Mouse (Mus musculus) intestine, postnatal 0 days (tissue): ENCODE results near the gene Eef1b2. TPM values are rescaled to one million over a fixed set of nuclear protein-coding genes. Genes with fewer than 3 reads are reported as not detected.

ENCODE experiments used
- ATAC-seq: fragments of 200-750 bp; cut with Nextera tagmentation; 2 replicates; pipeline ENCODE4 v1.8.0; 2017; ENCODE audit warnings: mild to moderate bottlenecking, moderate TSS enrichment, moderate library complexity
- H3K27ac ChIP-seq: fragments of 300-500 bp; sonication (generic); 2 replicates; pipeline ENCODE4 v1.5.1; 2014; ENCODE audit warnings: mild to moderate bottlenecking, low read depth, low read length, moderate library complexity
- H3K27me3 ChIP-seq: fragments of 300-500 bp; sonication (generic); replicated peaks from 2 replicates; pipeline ENCODE4 v1.6.1; 2014; ENCODE audit warnings: low read length, mixed read lengths; ENCODE audit not compliant: control insufficient read depth, insufficient read depth
- H3K36me3 ChIP-seq: fragments of 300-500 bp; sonication (generic); 2 replicates; pipeline ENCODE4 v1.6.1; 2014; ENCODE audit warnings: mild to moderate bottlenecking, moderate library complexity; ENCODE audit not compliant: control insufficient read depth, insufficient read depth
- H3K4me1 ChIP-seq: fragments of 300-500 bp; sonication (generic); replicated peaks from 2 replicates; pipeline ENCODE4 v1.6.1; 2014; ENCODE audit warnings: antibody characterized with exemption, low read length, mixed read lengths; ENCODE audit not compliant: control insufficient read depth, insufficient read depth
- H3K4me2 ChIP-seq: fragments of 300-500 bp; sonication (generic); replicated peaks from 2 replicates; pipeline ENCODE4 v1.6.1; 2014; ENCODE audit warnings: low read depth, mild to moderate bottlenecking, moderate library complexity
- H3K4me3 ChIP-seq: fragments of 300-500 bp; sonication (generic); 2 replicates; pipeline ENCODE4 v1.5.1; 2014; ENCODE audit warnings: low read depth, low read length
- H3K9ac ChIP-seq: fragments of 300-500 bp; sonication (generic); 2 replicates; pipeline ENCODE4 v1.6.1; 2014; ENCODE audit warnings: mild to moderate bottlenecking, low read depth, low read length
- H3K9me3 ChIP-seq: fragments of 300-500 bp; sonication (generic); 2 replicates; pipeline ENCODE4 v1.6.1; 2016; ENCODE audit warnings: mixed run types; ENCODE audit not compliant: control insufficient read depth
- CTCF ChIP-seq: sonication (generic); IDR thresholded peaks from 2 replicates; pipeline ENCODE4 v1.5.1; 2016; ENCODE audit warnings: low read depth, mild to moderate bottlenecking, control low read depth, antibody characterized with exemption, moderate library complexity
- WGBS: fragments of 180-500 bp; shearing (Covaris S2); extraction: QIAGEN DNeasy Blood & Tissue Kit; methylation state at CpG from one replicate; pipeline ENCODE4 v1.1.7; 2014; 5-methylcytosine and 5-hydroxymethylcytosine counted together
- polyA plus RNA-seq: library from polyadenylated mRNA; unstranded; fragments of >200 nt; fragmentation: Nextera tagmentation; extraction: Ambion mirVana; gene quantifications from 2 replicates; pipeline ENCODE4 v1.2.1, GENCODE M21; 2015

Gene Eef1b2
- polyA plus RNA-seq, 1 experiment from 2014 or later = 316 TPM

- no peak overlapping the region for H3K9ac ChIP-seq
- ATAC-seq = no peak
- H3K9me3 ChIP-seq = no peaks in the 10 kb centered on the region
- no peaks in the 10 kb centered on the region for H3K27me3 ChIP-seq
- TF ChIP-seq CTCF = no peak
- no peak overlapping the region for H3K4me2 ChIP-seq
- WGBS = 66% methylated on average over 1 of the region's 1 CpGs
- H3K27ac ChIP-seq = no peak overlapping the region
- no peaks in the 10 kb centered on the region for H3K4me1 ChIP-seq
- H3K4me3 ChIP-seq = no peak overlapping the region
- H3K36me3 ChIP-seq = no peaks in the 10 kb centered on the region
Observed at GRCm38 (mm10) chr1:63201672-63202071, 25.0 kb downstream of the Eef1b2 start.

- Histone ChIP-seq H3K4me2 (no peak overlapping the region), H3K4me1 (no peaks in the 10 kb centered on the region), H3K9ac (no peak overlapping the region), H3K4me3 (no peak overlapping the region), H3K36me3 (no peaks in the 10 kb centered on the region), H3K27ac (no peak overlapping the region), H3K27me3 (no peaks in the 10 kb centered on the region), H3K9me3 (no peaks in the 10 kb centered on the region)
- 91% methylated on average over 1 of the region's 1 CpGs for WGBS
- no peak for ATAC-seq
- TF ChIP-seq CTCF = no peak
Observed at GRCm38 (mm10) chr1:63203471-63203870, 26.8 kb downstream of the Eef1b2 start.

- H3K4me2 ChIP-seq = no peak overlapping the region
- WGBS = 13% methylated on average over 7 of the region's 7 CpGs
- 0 out of 2 replicates have a peak, but pooled peaks have one; percentile 28 for TF ChIP-seq CTCF
- no peaks in the 10 kb centered on the region for H3K4me1 ChIP-seq
- H3K9ac ChIP-seq = no peak overlapping the region
- H3K27ac ChIP-seq = no peak overlapping the region
- ATAC-seq = no peak
- H3K36me3 ChIP-seq = no peaks in the 10 kb centered on the region
- H3K27me3 ChIP-seq = no peaks in the 10 kb centered on the region
- H3K9me3 ChIP-seq = no peaks in the 10 kb centered on the region
- H3K4me3 ChIP-seq = no peak overlapping the region
Observed at GRCm38 (mm10) chr1:63203950-63204659, 27.5 kb downstream of the Eef1b2 start.

GRCm38 (mm10) chr1:63204660-63205394 is 28.2 kb downstream of the Eef1b2 start:
- H3K27ac ChIP-seq = no peak overlapping the region
- WGBS = 40% methylated on average over 7 of the region's 7 CpGs
- no peak overlapping the region for H3K4me2 ChIP-seq
- no peaks in the 10 kb centered on the region for H3K4me1 ChIP-seq
- H3K36me3 ChIP-seq = no peaks in the 10 kb centered on the region
- ATAC-seq = no peak
- no peak overlapping the region for H3K4me3 ChIP-seq
- TF ChIP-seq CTCF = no peak
- no peak overlapping the region for H3K9ac ChIP-seq
- no peaks in the 10 kb centered on the region for H3K9me3 ChIP-seq
- no peaks in the 10 kb centered on the region for H3K27me3 ChIP-seq

GRCm38 (mm10) chr1:63207607-63208006 is 31.0 kb downstream of the Eef1b2 start:
- TF ChIP-seq CTCF = no peak
- H3K27me3 ChIP-seq = no peaks in the 10 kb centered on the region
- ATAC-seq = no peak
- H3K27ac ChIP-seq = no peak overlapping the region
- H3K36me3 ChIP-seq = no peaks in the 10 kb centered on the region
- H3K9me3 ChIP-seq = no peaks in the 10 kb centered on the region
- H3K9ac ChIP-seq = no peak overlapping the region
- no peak overlapping the region for H3K4me2 ChIP-seq
- 76% methylated on average over 3 of the region's 3 CpGs for WGBS
- H3K4me1 ChIP-seq = no peaks in the 10 kb centered on the region
- no peak overlapping the region for H3K4me3 ChIP-seq

GRCm38 (mm10) chr1:63209861-63210529 is 33.4 kb downstream of the Eef1b2 start:
- H3K9me3 ChIP-seq = no peaks in the 10 kb centered on the region
- H3K9ac ChIP-seq = no peak overlapping the region
- H3K4me3 ChIP-seq = no peak overlapping the region
- no peaks in the 10 kb centered on the region for H3K4me1 ChIP-seq
- ATAC-seq = no peak
- TF ChIP-seq CTCF = no peak
- H3K36me3 ChIP-seq = no peaks in the 10 kb centered on the region
- H3K4me2 ChIP-seq = no peak overlapping the region
- whole genome bisulfite sequencing = 53% methylated on average over 6 of the region's 6 CpGs
- H3K27me3 ChIP-seq = peaks cover 4% of the 10 kb centered on the region; the same call in 1 of the 2 replicates
- no peak overlapping the region for H3K27ac ChIP-seq
